Mouse (Mus musculus) left cerebral cortex, postnatal 36 days (tissue): Measurements from ENCODE around the gene Agpat2. TPM values are rescaled to one million over a fixed set of nuclear protein-coding genes. Genes with fewer than 3 reads are reported as not detected.
A peak's percentile ranks its signal among the peaks of the same experiment; 100 is the strongest.

Experiments used
- DNase-seq, 2 experiments: peaks; one replicate each; pipeline ENCODE4 v3.0.0; 2021 to 2022; ENCODE audit warnings: low spot score in 2 of 2, mixed read lengths in 1 of 2
- intact Hi-C: fragments of 180-260 bp; cut with DNase I; formaldehyde crosslinking; loops from one replicate; pipeline ENCODE4 v1.15.1; 2025
- microRNA-seq: library from miRNA; unstranded; fragments of <30 nt; microRNA quantifications from one replicate; pipeline ENCODE4 v1.2.0, GENCODE M21; 2022
- total RNA-seq, 2 experiments: library from RNA; stranded (reverse); gene quantifications; 2 replicates each; pipeline ENCODE4 v1.2.3; 2021

Gene Agpat2
- total RNA-seq, 2 experiments from 2014 or later: 1.5 to 1.6 TPM

DNA sequence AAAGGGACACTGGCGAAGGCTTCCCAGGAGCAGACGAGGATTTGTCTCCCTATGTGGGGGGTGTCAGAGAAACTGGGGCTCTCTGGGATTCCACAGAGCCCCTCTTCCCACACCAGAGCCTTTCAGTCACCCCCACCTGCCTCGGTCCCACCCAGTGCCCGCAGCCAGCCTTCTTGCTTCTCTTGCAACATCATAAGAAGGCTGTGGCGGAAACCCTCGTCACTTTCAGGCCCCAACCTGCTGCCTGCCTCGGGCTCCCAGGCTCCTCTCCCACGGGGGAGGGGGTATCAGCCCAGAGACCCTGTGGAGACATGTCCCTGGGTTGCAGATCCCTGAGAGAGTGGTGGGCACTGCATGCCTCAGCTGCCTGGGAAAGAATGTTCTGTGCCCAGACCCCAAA, 52.8 kb downstream of the Agpat2 start:
- intact Hi-C loops: no loop called here
- DNase-seq: no peak

DNA sequence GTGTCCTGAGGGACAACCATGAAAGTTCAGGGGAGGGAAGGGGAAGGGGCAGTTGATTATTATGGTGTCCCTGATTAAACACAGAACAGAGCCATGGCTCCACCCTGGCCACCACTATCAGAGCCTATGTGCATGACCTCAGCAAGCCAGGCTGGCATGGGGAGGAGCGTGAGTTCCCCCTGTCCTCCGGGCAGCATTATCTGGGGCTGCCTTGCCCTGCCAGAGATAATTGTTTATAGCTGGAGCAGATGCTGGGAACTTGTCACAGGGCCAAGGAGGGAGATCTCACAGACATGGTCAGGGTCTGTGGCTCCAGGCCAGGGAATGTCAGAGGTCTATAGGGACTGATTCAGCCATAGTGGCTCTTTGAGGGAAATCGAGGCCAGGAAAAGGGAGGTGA, 53.4 kb downstream of the Agpat2 start:
- DNase-seq: no peak
- intact Hi-C loops: no loop called here

DNA sequence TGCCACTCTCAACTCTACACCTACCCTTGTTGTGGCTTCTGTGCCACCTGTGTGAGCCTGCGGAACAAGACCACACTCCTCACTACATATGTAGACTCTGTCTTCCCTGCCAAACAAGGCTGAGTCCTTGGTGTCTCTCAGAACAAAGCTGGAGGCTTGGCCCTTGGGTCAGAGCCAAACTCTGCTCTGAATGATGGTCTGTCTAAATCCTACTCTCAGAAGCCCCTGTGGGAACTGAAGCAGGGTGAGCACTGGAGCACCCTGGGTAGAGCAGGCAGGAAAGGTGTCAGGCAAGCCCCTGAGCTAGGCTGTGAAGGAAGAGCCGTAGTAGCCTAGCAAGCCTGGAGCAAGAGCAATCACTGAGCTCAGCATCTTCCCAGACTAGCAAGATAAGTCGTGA, 54.0 kb downstream of the Agpat2 start:
- intact Hi-C loops: no loop called here
- DNase-seq: no peak

DNA sequence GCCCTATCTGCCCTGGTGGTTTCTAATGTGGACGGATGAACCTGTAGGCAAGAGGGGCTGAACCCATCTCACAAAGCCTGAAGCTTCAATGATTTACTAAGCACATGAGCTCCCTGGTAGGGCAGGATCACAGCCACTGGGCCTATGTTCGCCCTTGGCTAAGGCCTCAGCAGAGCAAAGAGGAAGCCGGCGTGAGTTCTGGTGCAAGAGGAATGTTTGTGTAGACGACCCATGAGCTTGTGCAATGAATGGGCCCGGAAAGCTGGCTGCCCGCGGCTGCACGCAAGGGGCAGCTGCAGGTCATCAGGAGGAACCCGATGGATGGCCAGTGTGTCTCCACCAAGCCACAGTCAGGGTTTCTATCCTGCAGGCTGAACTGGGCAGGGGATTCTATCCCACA, 54.4 kb downstream of the Agpat2 start:
- intact Hi-C loops: no loop called here
- no peak for DNase-seq

DNA sequence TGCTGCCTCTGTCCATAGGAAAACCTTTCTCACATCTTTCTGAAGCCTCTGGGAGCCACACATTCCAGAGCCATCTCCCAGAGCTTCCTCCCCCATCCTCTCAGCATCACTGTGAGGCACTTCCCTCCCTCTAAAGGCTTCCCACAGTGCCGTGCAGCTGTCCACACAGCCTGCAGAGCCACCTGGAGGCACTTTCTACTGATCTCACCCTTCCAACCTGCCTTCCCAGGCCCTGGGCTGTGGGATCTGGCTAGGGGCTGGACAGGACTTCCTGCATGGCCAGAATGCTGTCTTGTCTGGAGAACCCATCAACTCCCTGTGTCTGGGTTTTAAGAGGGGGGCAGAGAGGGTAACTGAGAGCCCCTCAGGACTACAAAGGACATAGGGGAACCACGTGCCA, 56.7 kb downstream of the Agpat2 start:
- intact Hi-C loops: no loop called here
- DNase-seq: peak in 1 of 2 experiments; percentile 32

GRCm38 (mm10) chr2:26544265-26544664, 60.0 kb downstream of the Agpat2 start:
- DNase-seq: no peak
- intact Hi-C loops: no loop called here

DNA sequence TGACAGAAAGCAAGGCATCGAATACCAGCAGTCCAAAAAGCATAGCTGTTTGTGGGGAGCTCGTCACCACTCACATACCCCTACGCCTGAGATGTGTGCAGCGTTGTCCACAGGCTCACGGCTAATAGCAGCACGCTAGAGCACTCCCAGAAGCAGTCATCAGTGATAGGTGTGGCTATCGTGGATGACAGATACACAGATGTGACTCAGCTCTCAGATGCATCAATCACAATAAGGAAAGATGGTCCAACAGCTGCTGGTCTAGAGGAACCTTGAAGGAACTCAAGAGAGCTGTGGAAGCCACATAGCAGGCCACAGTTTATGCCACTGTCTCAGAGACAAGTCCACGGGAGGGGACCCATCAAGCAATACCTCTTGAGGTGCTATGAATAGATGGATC, 60.4 kb downstream of the Agpat2 start:
- intact Hi-C loops: no loop called here
- DNase-seq: no peak

DNA sequence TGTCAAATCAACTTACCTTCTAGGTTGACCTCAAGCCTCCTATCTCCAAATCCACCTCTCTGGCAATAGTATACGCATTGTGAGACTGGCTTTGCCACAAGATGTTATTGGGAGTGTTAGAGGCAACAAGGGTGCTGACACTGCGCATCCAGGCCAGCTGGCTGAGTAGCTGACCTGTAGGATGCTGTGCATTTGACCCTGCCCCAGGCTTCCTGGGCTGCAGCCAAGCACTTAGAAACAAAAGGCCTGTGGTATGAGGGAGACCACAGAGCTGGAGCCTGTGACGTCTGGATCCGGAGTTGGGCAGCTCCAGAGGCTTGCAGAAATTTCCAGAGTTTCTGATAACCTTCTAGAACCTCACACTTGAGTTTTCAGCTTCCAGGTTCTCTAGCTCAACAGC, 61.1 kb downstream of the Agpat2 start:
- intact Hi-C loops: no loop called here
- no peak for DNase-seq

Small RNA genes lying within 50 kb of the gene (microRNA-seq; reads per million reads assigned to microRNA genes)
- gene Mir126a: not detected
- not detected for gene Mir126b

Other genes starting within 250 kb of the Agpat2 start
- gene Card9, start 243.5 kb downstream of the Agpat2 start, total RNA-seq: 1 to 10 TPM; 2.1 to 2.7 TPM
- 10 to 100 TPM; 54.0 to 71.0 TPM for gene Snapc4, start 223.8 kb downstream of the Agpat2 start, total RNA-seq
- 100 to 1,000 TPM; 138 to 162 TPM for gene Entr1, start 215.1 kb downstream of the Agpat2 start, total RNA-seq
- gene Pmpca, start 215.1 kb downstream of the Agpat2 start, total RNA-seq: 10 to 100 TPM; 91.4 to 91.9 TPM
- gene Inpp5e, start 195.2 kb downstream of the Agpat2 start, total RNA-seq: 10 to 100 TPM; 22.5 to 26.6 TPM
- gene Sec16a, start 159.2 kb downstream of the Agpat2 start, total RNA-seq: 10 to 100 TPM; 39.0 to 52.3 TPM
- gene Notch1, start 87.8 kb downstream of the Agpat2 start, total RNA-seq: 10 to 100 TPM; 24.5 to 28.5 TPM
- gene Egfl7, start 24.4 kb downstream of the Agpat2 start, total RNA-seq: 10 to 100 TPM; 61.6 to 85.2 TPM
- not detected for gene Gm20532, start 17.8 kb downstream of the Agpat2 start, total RNA-seq
- 10 to 100 TPM; 69.1 to 81.4 TPM for gene Fam69b, start 24.0 kb upstream of the Agpat2 start, total RNA-seq
- gene Lcn4, start 66.9 kb upstream of the Agpat2 start, total RNA-seq: not detected